Mouse (Mus musculus) layer of hippocampus, postnatal 14 days (tissue): ENCODE data around the gene Cish. TPM values are rescaled to one million over a fixed set of nuclear protein-coding genes. Genes with fewer than 3 reads are reported as not detected.
A peak's percentile ranks its signal among the peaks of the same experiment; 100 is the strongest.

ENCODE experiments used
- DNase-seq, 2 experiments: peaks; one replicate each; pipeline ENCODE4 v3.0.0; 2021 to 2022; ENCODE audit warnings: low spot score in 2 of 2, mixed read lengths in 1 of 2
- total RNA-seq, 2 experiments: library from RNA; stranded (reverse); gene quantifications; 2 replicates each; pipeline ENCODE4 v1.2.3; 2021

The Cish gene
- total RNA-seq, 2 experiments from 2014 or later: 3.3 to 3.4 TPM

- no peak for DNase-seq
Observed at GRCm38 (mm10) chr9:107312811-107313584, 17.2 kb downstream of the Cish start.

DNA sequence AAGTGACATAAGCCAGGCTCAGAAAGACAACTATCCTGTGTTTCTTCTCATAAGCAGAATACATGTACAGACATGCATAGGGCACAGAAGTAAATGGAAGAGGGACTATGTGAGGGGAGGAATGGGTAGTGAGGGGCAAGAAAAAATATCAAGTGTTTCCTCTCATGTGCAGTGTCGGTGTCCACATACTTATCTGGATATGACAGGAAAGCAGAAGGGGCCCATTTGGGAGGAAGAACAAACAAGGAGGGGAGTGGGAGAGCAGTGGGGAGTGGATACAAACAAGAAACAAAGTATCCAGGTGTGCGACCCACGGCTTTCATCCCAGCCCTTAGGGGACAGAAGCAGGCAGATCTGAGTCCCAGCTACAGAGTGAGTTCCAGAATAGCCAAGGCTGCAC is 18.1 kb downstream of the Cish start:
- DNase-seq: no peak

- no peak for DNase-seq
Observed at GRCm38 (mm10) chr9:107315791-107316190, 20.0 kb downstream of the Cish start.

- no peak for DNase-seq
Observed at GRCm38 (mm10) chr9:107322461-107323050, 26.7 kb downstream of the Cish start.

GRCm38 (mm10) chr9:107323558-107323957 is 27.7 kb downstream of the Cish start:
- peak; percentile 32 to 76 for DNase-seq

DNA sequence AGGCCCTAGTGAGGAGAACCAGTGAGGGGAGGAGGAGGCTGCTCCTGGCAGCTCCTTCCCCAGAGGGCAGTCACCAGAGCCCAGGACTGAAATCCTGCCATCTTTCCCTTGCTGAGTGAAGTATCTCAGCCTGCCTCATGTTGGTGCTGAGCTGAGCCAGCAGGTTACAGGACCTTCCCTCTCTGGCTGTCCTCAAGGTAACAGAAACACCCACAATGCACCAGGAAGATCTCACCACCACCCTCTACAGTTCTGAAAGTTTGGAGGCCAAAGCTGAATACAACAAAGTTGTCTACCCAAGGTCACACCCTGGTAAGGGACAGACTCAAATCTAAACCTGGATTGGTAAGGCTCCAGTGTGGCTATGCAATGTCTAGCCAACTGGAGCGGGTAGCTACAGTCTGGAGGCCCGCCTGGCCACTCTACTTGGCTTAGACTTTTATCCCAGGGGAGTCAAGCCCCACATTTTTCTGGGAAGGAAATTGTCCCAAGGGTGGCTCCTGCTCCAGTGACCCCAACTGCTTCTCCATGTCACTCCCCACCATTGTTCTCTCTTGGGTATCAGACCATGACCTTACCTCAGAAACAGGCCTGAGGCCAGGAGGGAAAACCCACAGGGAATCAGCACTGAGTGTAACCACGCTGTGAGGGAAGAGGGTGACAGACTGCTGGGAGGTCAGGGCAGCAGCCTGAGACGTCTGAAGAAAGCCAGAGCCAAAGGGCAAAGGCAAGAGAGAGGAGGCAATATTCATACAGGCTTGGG is 29.2 kb downstream of the Cish start:
- no peak for DNase-seq

DNA sequence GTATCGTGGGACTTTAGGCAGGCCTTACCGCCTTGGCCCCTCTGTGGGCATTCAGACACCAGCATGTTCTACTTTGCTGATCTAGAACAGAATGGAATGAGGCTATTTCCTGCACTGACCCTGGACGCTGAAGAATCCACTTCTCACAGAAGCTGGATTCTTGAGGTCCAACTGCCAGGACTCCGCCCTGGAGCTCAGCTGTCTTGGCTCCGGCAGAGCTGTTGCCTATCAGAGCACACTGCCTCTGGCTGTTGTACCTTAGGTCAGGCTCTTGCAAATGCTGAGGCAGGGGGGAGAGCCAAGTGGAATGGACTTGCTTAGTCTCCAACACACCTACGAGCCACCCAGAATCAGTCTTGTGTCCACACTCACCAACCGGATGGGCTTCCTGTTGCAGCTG is 30.1 kb downstream of the Cish start:
- no peak for DNase-seq

GRCm38 (mm10) chr9:107327879-107328620 is 32.2 kb downstream of the Cish start:
- no peak for DNase-seq

GRCm38 (mm10) chr9:107330791-107331190 is 35.0 kb downstream of the Cish start:
- DNase-seq: no peak

- no peak for DNase-seq
Observed at GRCm38 (mm10) chr9:107333686-107334085, 37.9 kb downstream of the Cish start.

- DNase-seq: no peak
Observed at GRCm38 (mm10) chr9:107334356-107334755, 38.5 kb downstream of the Cish start.

DNA sequence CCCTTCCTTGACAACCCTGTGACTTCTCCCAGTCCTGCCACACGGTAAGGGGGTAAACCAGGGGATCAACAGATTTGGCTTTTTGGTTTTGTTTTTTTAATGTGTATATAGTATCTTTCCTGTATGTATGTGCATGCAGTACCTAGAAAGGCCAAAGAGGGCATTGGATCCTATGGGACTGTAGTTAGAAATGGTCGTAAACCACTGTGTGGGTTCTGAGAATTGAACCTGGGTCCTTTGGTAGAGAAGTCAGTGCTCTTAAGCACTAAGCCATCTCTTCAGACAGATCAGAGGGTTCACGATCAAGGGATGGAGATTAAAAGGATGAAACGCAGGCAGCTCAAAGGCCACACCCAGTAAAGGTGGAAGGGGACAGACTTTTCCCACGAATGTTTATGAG is 39.2 kb downstream of the Cish start:
- DNase-seq: no peak

- DNase-seq: peak; percentile 47 to 54
Observed at GRCm38 (mm10) chr9:107335909-107336308, 40.1 kb downstream of the Cish start.

GRCm38 (mm10) chr9:107336386-107336785 is 40.6 kb downstream of the Cish start:
- DNase-seq: no peak

DNA sequence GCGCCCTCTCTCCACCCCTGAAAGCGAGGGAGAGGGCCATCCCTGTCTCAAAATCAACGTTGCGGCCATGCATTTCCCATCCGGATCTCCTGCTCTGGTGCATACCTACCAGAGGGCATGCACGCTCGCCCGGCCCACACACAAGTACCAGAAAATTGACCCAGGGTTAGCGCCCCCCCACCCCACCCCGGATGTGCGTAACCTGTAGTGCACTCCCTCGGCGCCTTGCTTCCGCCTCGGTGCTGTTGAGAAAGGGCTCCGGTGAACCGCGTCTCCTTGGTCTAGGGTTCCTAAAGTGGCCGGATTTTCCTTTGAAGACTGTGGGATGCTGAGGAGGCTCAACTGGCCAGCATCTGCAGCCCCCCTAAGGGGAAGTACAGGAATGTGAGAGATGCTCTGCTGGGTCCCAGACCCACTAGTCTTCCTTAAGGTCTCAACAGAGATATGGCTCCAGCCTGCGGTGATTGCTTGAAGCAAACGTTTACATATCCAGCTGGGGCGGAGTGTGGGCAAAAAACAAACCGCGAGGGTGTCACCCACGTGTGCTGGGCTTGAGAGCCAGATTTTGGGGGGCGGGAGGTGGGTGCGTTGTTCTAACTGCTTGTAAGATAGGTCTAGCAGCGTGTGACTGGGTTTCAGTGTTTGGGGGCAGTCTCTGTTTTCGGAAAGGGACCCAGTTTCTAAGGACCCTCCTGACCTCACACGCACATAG is 42.5 kb downstream of the Cish start, which contains the start of gene Hemk1:
Hemk1 (minus strand) TSS at position 179 of the 712 bp plus-strand sequence.
- DNase-seq: peak; percentile 79 to 85

GRCm38 (mm10) chr9:107340267-107340859 is 44.5 kb downstream of the Cish start, which contains the start of gene 6430571L13Rik:
Gene 6430571L13Rik, plus strand, starts transcription at chr9:107340602.
- peak; percentile 91 to 94 for DNase-seq

- no peak for DNase-seq
Observed at GRCm38 (mm10) chr9:107340911-107341645, 45.3 kb downstream of the Cish start.

DNA sequence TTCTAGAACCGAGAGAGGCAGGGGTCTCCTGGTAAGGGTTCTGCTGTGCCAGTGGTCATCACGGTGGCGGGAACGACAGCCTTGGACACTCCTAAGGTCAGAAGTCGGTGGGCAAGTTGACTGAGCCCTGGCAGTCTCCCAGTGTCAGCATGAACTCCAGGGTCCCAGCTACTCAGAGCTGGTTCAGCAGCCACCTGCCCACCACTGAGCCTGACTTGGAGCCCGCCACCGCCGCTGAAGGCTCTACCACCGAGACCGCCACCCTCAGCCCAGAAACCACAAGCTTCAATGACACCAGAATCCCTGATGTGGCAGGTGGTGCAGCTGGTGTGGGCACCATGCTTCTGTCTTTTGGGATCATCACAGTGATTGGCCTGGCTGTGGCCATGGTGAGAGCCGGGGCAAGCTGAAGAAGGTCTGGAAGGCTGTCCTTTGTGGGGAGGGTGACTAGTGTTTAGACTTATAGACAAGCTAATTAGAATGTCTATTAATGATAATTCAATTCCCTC is 46.4 kb downstream of the Cish start:
- DNase-seq: no peak
